In the genomic region with DNA sequence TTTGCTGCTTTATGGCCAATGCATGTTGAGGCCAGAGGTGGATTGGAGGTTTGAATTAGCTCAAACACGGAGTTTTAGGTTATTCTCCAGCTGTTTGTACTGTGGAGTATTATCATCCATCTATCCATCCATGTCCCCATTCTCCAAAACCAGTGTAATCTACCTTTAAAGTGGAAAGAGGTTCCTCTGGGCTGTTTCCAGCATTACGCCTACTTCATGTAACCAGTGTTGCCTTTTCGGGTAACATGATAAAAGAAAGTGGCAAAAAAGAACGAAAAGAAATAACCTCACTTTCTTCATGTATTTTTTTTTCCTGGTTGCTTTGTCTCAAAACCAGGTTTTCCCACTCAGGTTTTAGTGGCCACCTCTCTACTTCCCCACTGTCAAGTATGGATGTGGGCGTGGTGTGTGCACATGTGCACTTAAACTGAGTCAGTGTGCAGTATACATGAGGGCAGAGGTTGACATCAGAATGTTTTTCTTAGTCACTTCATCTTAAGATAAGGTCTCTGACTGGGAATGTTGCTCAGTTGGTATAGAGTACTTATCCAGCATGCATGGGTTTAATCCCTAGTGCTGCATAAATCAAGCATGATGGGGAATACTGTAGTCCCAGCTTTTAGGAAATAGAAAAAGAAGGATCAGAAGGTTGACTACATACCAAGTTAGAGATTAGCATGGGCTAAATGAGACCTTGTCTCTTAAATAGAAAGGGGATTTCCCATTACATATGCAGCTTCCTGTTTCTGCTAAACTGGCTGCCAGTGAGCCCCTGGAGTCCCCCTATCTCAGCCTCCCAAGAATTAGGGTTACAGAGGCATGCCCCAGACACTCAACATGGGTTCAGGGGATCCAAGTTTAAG, we compare ENCODE assay signal across 11 mouse cellular contexts. TPM values are rescaled to one million over a fixed set of nuclear protein-coding genes. Genes with fewer than 3 reads are reported as not detected.
DNase-seq lines count a peak whose midpoint lies in the region; ATAC-seq and TF ChIP-seq lines count a peak whose summit lies in the region.
"Had no signal": no experiment of that assay in that cellular context is flagged by ENCODE, and none has a peak within 500 bp of the region (broad histone marks: within the 10 kb centered on the region; RNA-seq: fewer than 3 reads in every experiment).

No protein-coding gene starts in this region.

- WGBS in lung, postnatal 0 days = 45% methylated on average over 5 of the region's 5 CpGs
- WGBS in stomach, embryonic 15.5 days = 59% methylated on average over 5 of the region's 5 CpGs

- peak; percentile 81 for ATAC-seq in lung, postnatal 0 days
- peak; percentile 76 to 92 for ATAC-seq in hematopoietic stem cell, adult 5-6 weeks (replicated peaks in 1 of 2; ENCODE audit: insufficient read depth in 1 of 2, low FRiP score in 2 of 2, low TSS enrichment in 1 of 2, low read depth in 1 of 2, poor library complexity in 2 of 2, severe bottlenecking in 2 of 2)
- no peak for ATAC-seq in stomach, embryonic 15.5 days (ENCODE audit: insufficient read depth, low FRiP score, low read depth)
- no peak for ATAC-seq in erythroblast, adult 5-6 weeks (replicated peaks; ENCODE audit: low FRiP score, poor library complexity, severe bottlenecking)

- H3K4me2 ChIP-seq in lung, postnatal 0 days (replicated peaks; ENCODE audit: low read depth, low read length) = no peak overlapping the region; the same call in 1 of the 2 replicates
- no peak overlapping the region for H3K4me2 ChIP-seq in stomach, embryonic 15.5 days

- peak; percentile 59 for DNase-seq in lung, postnatal 0 days (ENCODE audit: low spot score)
- no peak for DNase-seq in lung, postnatal 25 days (ENCODE audit: low spot score)
- peak; percentile 79 for DNase-seq in MEL-GATA-1-ER (ENCODE audit: extremely low read depth, low read depth)
- DNase-seq in left cerebral cortex, adult 9 months (ENCODE audit: low spot score in 2 of 2) = no peak
- DNase-seq: right cerebral cortex, postnatal 25 days had no signal

- H3K9ac ChIP-seq in lung, postnatal 0 days (replicated peaks; ENCODE audit: low read depth) = no peak overlapping the region
- H3K9ac ChIP-seq in stomach, embryonic 15.5 days = no peak overlapping the region
- H3K9ac ChIP-seq: liver, embryonic 14.5 days had no signal

- H3K4me1 ChIP-seq in lung, postnatal 0 days (ENCODE audit: insufficient read depth, low read depth, low read length) = peaks cover 10% of the 10 kb centered on the region; the same call in 1 of the 2 replicates
- H3K4me1 ChIP-seq in stomach, embryonic 15.5 days = peaks cover 14% of the 10 kb centered on the region
- H3K4me1 ChIP-seq: hindbrain, embryonic 10.5 days had no signal

- TF ChIP-seq EP300 in lung, postnatal 0 days (IDR thresholded peaks at IDR 0.05) = no peak

- H3K9me3 ChIP-seq in lung, postnatal 0 days (ENCODE audit: low read length) = no peaks in the 10 kb centered on the region
- H3K9me3 ChIP-seq in stomach, embryonic 15.5 days = no peaks in the 10 kb centered on the region
- H3K9me3 ChIP-seq: hindbrain, embryonic 10.5 days had no signal

- H3K27ac ChIP-seq in lung, postnatal 0 days (ENCODE audit: low read length) = peak overlapping the region; percentile 66
- peak overlapping the region; percentile 4; the same call in 1 of the 2 replicates for H3K27ac ChIP-seq in stomach, embryonic 15.5 days
- H3K27ac ChIP-seq: hindbrain, embryonic 10.5 days; liver, embryonic 14.5 days had no signal

- no peaks in the 10 kb centered on the region for H3K36me3 ChIP-seq in lung, postnatal 0 days (ENCODE audit: insufficient read depth, low read length)
- no peaks in the 10 kb centered on the region for H3K36me3 ChIP-seq in stomach, embryonic 15.5 days

- no peak overlapping the region for H3K4me3 ChIP-seq in lung, postnatal 0 days (ENCODE audit: low read depth, low read length)
- no peak overlapping the region for H3K4me3 ChIP-seq in stomach, embryonic 15.5 days (replicated peaks)
- H3K4me3 ChIP-seq: hindbrain, embryonic 10.5 days; myocyte had no signal

- no peak for TF ChIP-seq CTCF in lung, postnatal 0 days (IDR thresholded peaks at IDR 0.05)

- no peaks in the 10 kb centered on the region for H3K27me3 ChIP-seq in lung, postnatal 0 days (replicated peaks; ENCODE audit: insufficient read depth, low read length)
- no peaks in the 10 kb centered on the region for H3K27me3 ChIP-seq in stomach, embryonic 15.5 days (replicated peaks)

RNA-seq across cellular contexts. Expression of a gene that starts 33.9 kb away (rescaled TPM):
- 23.7 and 25.1 TPM in 2 replicates for polyA plus RNA-seq in lung, postnatal 0 days (2015; fragmentation: Nextera tagmentation; extraction: Ambion mirVana)
- total RNA-seq in hematopoietic stem cell, adult 5-6 weeks (2017) = 4.7 and 10.4 TPM in 2 replicates
- 37.8 and 38.7 TPM in 2 replicates for polyA plus RNA-seq in stomach, embryonic 15.5 days (2015; fragmentation: Nextera tagmentation; extraction: Ambion mirVana)
- total RNA-seq in erythroblast, adult 5-6 weeks (2015; ENCODE audit: low replicate concordance) = 0.58 and 1.3 TPM in 2 replicates
- total RNA-seq in erythroblast, adult 5-6 weeks (2017; ENCODE audit: low replicate concordance) = not detected in 2 replicates

RNA-seq across cellular contexts. Expression of a gene that starts 42.8 kb away (rescaled TPM):
- polyA plus RNA-seq in lung, postnatal 0 days (2015; fragmentation: Nextera tagmentation; extraction: Ambion mirVana) = 0.18 and 0.30 TPM in 2 replicates
- not detected in 2 replicates for total RNA-seq in hematopoietic stem cell, adult 5-6 weeks (2017)
- 0.53 and 1.1 TPM in 2 replicates for polyA plus RNA-seq in stomach, embryonic 15.5 days (2015; fragmentation: Nextera tagmentation; extraction: Ambion mirVana)
- total RNA-seq in erythroblast, adult 5-6 weeks (2015; ENCODE audit: low replicate concordance) = not detected in 2 replicates
- not detected in 2 replicates for total RNA-seq in erythroblast, adult 5-6 weeks (2017; ENCODE audit: low replicate concordance)
- polyA plus RNA-seq: hindbrain, embryonic 10.5 days had no signal

RNA-seq across cellular contexts. Expression of a gene that starts 44.1 kb away (rescaled TPM):
- 1.9 and 2.4 TPM in 2 replicates for polyA plus RNA-seq in lung, postnatal 0 days (2015; fragmentation: Nextera tagmentation; extraction: Ambion mirVana)
- total RNA-seq in hematopoietic stem cell, adult 5-6 weeks (2017) = 32.7 and 44.2 TPM in 2 replicates
- 3.8 TPM in 2 replicates for polyA plus RNA-seq in stomach, embryonic 15.5 days (2015; fragmentation: Nextera tagmentation; extraction: Ambion mirVana)
- 11.5 and 18.3 TPM in 2 replicates for total RNA-seq in erythroblast, adult 5-6 weeks (2015; ENCODE audit: low replicate concordance)
- 9.9 and 19.2 TPM in 2 replicates for total RNA-seq in erythroblast, adult 5-6 weeks (2017; ENCODE audit: low replicate concordance)

Comparison
In these comparisons a context has a peak if more than half of its experiments do, and no peak if none do; other contexts are left out.
1. DNase-seq: peak in lung, postnatal 0 days (single experiment) and MEL-GATA-1-ER (single experiment); none in lung, postnatal 25 days (single experiment) and left cerebral cortex, adult 9 months (0 of 2).
2. ATAC-seq: peak in lung, postnatal 0 days (single experiment) and hematopoietic stem cell, adult 5-6 weeks (2 of 2); none in stomach, embryonic 15.5 days (single experiment) and erythroblast, adult 5-6 weeks (single experiment).